Mouse (Mus musculus): Measurements from ENCODE around the gene Ppp1r12b. TPM values are rescaled to one million over a fixed set of nuclear protein-coding genes. Genes with fewer than 3 reads are reported as not detected.

The Ppp1r12b gene
- total RNA-seq (2012; rRNA removed) = 5.4 and 7.4 TPM in 2 replicates

- no peak within 1 kb of the TSS for H3K27ac ChIP-seq (ENCODE audit: insufficient read depth, low read depth, low read length, poor library complexity, severe bottlenecking)
- in situ Hi-C loops (cut with MboI; ENCODE audit: low sequenced_read_pairs in 2 of 2, unreplicated experiment in 2 of 2) = no loop called here
- peak within 1 kb of the TSS; percentile 90 to 93 for H3K4me3 ChIP-seq (ENCODE audit: insufficient read depth in 1 of 2, low read depth in 1 of 2, low read length in 2 of 2, poor library complexity in 1 of 2, severe bottlenecking in 1 of 2)
- no peaks in the 10 kb centered on the region for H3K9me3 ChIP-seq (ENCODE audit: control insufficient read depth, insufficient read depth, low read depth, low read length)
- peak; percentile 98 for DNase-seq (ENCODE audit: low read depth, low spot score)
- H3K36me3 ChIP-seq (ENCODE audit: control insufficient read depth, insufficient read depth, low read length, poor library complexity, severe bottlenecking) = no peaks in the 10 kb centered on the region
- TF ChIP-seq HCFC1 (IDR thresholded peaks at IDR 0.05; ENCODE audit: borderline replicate concordance, insufficient read depth, low read length) (peak; percentile 94), ZC3H11A (IDR thresholded peaks at IDR 0.05; ENCODE audit: borderline replicate concordance, low read depth, low read length) (no peak), ZNF384 (IDR thresholded peaks at IDR 0.05; ENCODE audit: low read depth, low read length) (no peak), MAFK (IDR thresholded peaks at IDR 0.05; ENCODE audit: insufficient read depth, low read depth, low read length) (no peak)
- no peaks in the 10 kb centered on the region; a peak in 1 of 4 replicates for H3K4me1 ChIP-seq (ENCODE audit: control insufficient read depth in 2 of 2, insufficient read depth in 2 of 2, low read length in 2 of 2, poor library complexity in 1 of 2)
- peak within 1 kb of the TSS; percentile 85 for H3K9ac ChIP-seq (ENCODE audit: insufficient read depth, low read depth, low read length, poor library complexity, severe bottlenecking)
These were observed at the start of gene Ppp1r12b for GRCm38 (mm10) chr1:134955637-134956176. Gene Ppp1r12b, minus strand, starts transcription at chr1:134955942.

GRCm38 (mm10) chr1:135003346-135003745 lies 47.6 kb upstream of the Ppp1r12b start:
- Histone ChIP-seq H3K4me1 (ENCODE audit: control insufficient read depth in 2 of 2, insufficient read depth in 2 of 2, low read length in 2 of 2, poor library complexity in 1 of 2) (no peaks in the 10 kb centered on the region), H3K4me3 (ENCODE audit: insufficient read depth in 1 of 2, low read depth in 1 of 2, low read length in 2 of 2, poor library complexity in 1 of 2, severe bottlenecking in 1 of 2) (no peak overlapping the region), H3K9me3 (ENCODE audit: control insufficient read depth, insufficient read depth, low read depth, low read length) (no peaks in the 10 kb centered on the region), H3K9ac (ENCODE audit: insufficient read depth, low read depth, low read length, poor library complexity, severe bottlenecking) (no peak overlapping the region), H3K27ac (ENCODE audit: insufficient read depth, low read depth, low read length, poor library complexity, severe bottlenecking) (no peak overlapping the region), H3K36me3 (ENCODE audit: control insufficient read depth, insufficient read depth, low read length, poor library complexity, severe bottlenecking) (no peaks in the 10 kb centered on the region)
- DNase-seq (ENCODE audit: low read depth, low spot score) = no peak
- in situ Hi-C loops (cut with MboI; ENCODE audit: low sequenced_read_pairs in 2 of 2, unreplicated experiment in 2 of 2) = no loop called here
- no peak for TF ChIP-seq ZNF384 (IDR thresholded peaks at IDR 0.05; ENCODE audit: low read depth, low read length)
- no peak for TF ChIP-seq ZC3H11A (IDR thresholded peaks at IDR 0.05; ENCODE audit: borderline replicate concordance, low read depth, low read length)

- no peak for DNase-seq (ENCODE audit: low read depth, low spot score)
- H3K4me1 ChIP-seq (ENCODE audit: control insufficient read depth in 2 of 2, insufficient read depth in 2 of 2, low read length in 2 of 2, poor library complexity in 1 of 2) = no peaks in the 10 kb centered on the region
- H3K36me3 ChIP-seq (ENCODE audit: control insufficient read depth, insufficient read depth, low read length, poor library complexity, severe bottlenecking) = no peaks in the 10 kb centered on the region
- in situ Hi-C loops (cut with MboI; ENCODE audit: low sequenced_read_pairs in 2 of 2, unreplicated experiment in 2 of 2) = no loop called here
- H3K27ac ChIP-seq (ENCODE audit: insufficient read depth, low read depth, low read length, poor library complexity, severe bottlenecking) = no peak overlapping the region
- no peak overlapping the region for H3K4me3 ChIP-seq (ENCODE audit: insufficient read depth in 1 of 2, low read depth in 1 of 2, low read length in 2 of 2, poor library complexity in 1 of 2, severe bottlenecking in 1 of 2)
- H3K9ac ChIP-seq (ENCODE audit: insufficient read depth, low read depth, low read length, poor library complexity, severe bottlenecking) = no peak overlapping the region
- no peak for TF ChIP-seq CHD2 (IDR thresholded peaks at IDR 0.05; ENCODE audit: low read depth, low read length)
- no peaks in the 10 kb centered on the region for H3K9me3 ChIP-seq (ENCODE audit: control insufficient read depth, insufficient read depth, low read depth, low read length)
These were observed 44.8 kb upstream of the Ppp1r12b start for GRCm38 (mm10) chr1:135000527-135000926.

GRCm38 (mm10) chr1:134998231-134998630 lies 42.5 kb upstream of the Ppp1r12b start:
- TF ChIP-seq ZC3H11A (IDR thresholded peaks at IDR 0.05; ENCODE audit: borderline replicate concordance, low read depth, low read length) (no peak), HCFC1 (IDR thresholded peaks at IDR 0.05; ENCODE audit: borderline replicate concordance, insufficient read depth, low read length) (no peak), CHD2 (IDR thresholded peaks at IDR 0.05; ENCODE audit: low read depth, low read length) (no peak), ZNF384 (IDR thresholded peaks at IDR 0.05; ENCODE audit: low read depth, low read length) (no peak), MAFK (IDR thresholded peaks at IDR 0.05; ENCODE audit: insufficient read depth, low read depth, low read length) (no peak)
- Histone ChIP-seq H3K4me1 (ENCODE audit: control insufficient read depth in 2 of 2, insufficient read depth in 2 of 2, low read length in 2 of 2, poor library complexity in 1 of 2) (no peaks in the 10 kb centered on the region), H3K27ac (ENCODE audit: insufficient read depth, low read depth, low read length, poor library complexity, severe bottlenecking) (no peak overlapping the region), H3K9ac (ENCODE audit: insufficient read depth, low read depth, low read length, poor library complexity, severe bottlenecking) (no peak overlapping the region), H3K9me3 (ENCODE audit: control insufficient read depth, insufficient read depth, low read depth, low read length) (no peaks in the 10 kb centered on the region), H3K36me3 (ENCODE audit: control insufficient read depth, insufficient read depth, low read length, poor library complexity, severe bottlenecking) (no peaks in the 10 kb centered on the region), H3K4me3 (ENCODE audit: insufficient read depth in 1 of 2, low read depth in 1 of 2, low read length in 2 of 2, poor library complexity in 1 of 2, severe bottlenecking in 1 of 2) (no peak overlapping the region)
- in situ Hi-C loops (cut with MboI; ENCODE audit: low sequenced_read_pairs in 2 of 2, unreplicated experiment in 2 of 2) = loop anchor here in 1 of 2 experiments (10.0 kb wide), 1 partner anchor 107 kb away; the partner anchor contains the start of gene Lgr6
- no peak for DNase-seq (ENCODE audit: low read depth, low spot score)

- DNase-seq (ENCODE audit: low read depth, low spot score) = no peak
- Histone ChIP-seq H3K4me3 (ENCODE audit: insufficient read depth in 1 of 2, low read depth in 1 of 2, low read length in 2 of 2, poor library complexity in 1 of 2, severe bottlenecking in 1 of 2) (no peak overlapping the region), H3K9me3 (ENCODE audit: control insufficient read depth, insufficient read depth, low read depth, low read length) (no peaks in the 10 kb centered on the region), H3K4me1 (ENCODE audit: control insufficient read depth in 2 of 2, insufficient read depth in 2 of 2, low read length in 2 of 2, poor library complexity in 1 of 2) (no peaks in the 10 kb centered on the region), H3K9ac (ENCODE audit: insufficient read depth, low read depth, low read length, poor library complexity, severe bottlenecking) (no peak overlapping the region), H3K36me3 (ENCODE audit: control insufficient read depth, insufficient read depth, low read length, poor library complexity, severe bottlenecking) (no peaks in the 10 kb centered on the region), H3K27ac (ENCODE audit: insufficient read depth, low read depth, low read length, poor library complexity, severe bottlenecking) (no peak overlapping the region)
- no peak for TF ChIP-seq MAFK (IDR thresholded peaks at IDR 0.05; ENCODE audit: insufficient read depth, low read depth, low read length)
- TF ChIP-seq ZNF384 (IDR thresholded peaks at IDR 0.05; ENCODE audit: low read depth, low read length) = no peak
- TF ChIP-seq HCFC1 (IDR thresholded peaks at IDR 0.05; ENCODE audit: borderline replicate concordance, insufficient read depth, low read length) = no peak
- no peak for TF ChIP-seq ZC3H11A (IDR thresholded peaks at IDR 0.05; ENCODE audit: borderline replicate concordance, low read depth, low read length)
- TF ChIP-seq CHD2 (IDR thresholded peaks at IDR 0.05; ENCODE audit: low read depth, low read length) = no peak
- in situ Hi-C loops (cut with MboI; ENCODE audit: low sequenced_read_pairs in 2 of 2, unreplicated experiment in 2 of 2) = loop anchor here in 1 of 2 experiments (10.0 kb wide), 1 partner anchor 107 kb away; the partner anchor contains the start of gene Lgr6
These were observed 41.8 kb upstream of the Ppp1r12b start for GRCm38 (mm10) chr1:134997568-134997967.

Data from ES-E14 (cell line).